Mouse (Mus musculus): ENCODE data around the gene Als2cr12.
A peak's percentile ranks its signal among the peaks of the same experiment; 100 is the strongest.
"Not testable (repeated sequence)": the region's sequence is repeated elsewhere in the genome, so short reads cannot be mapped to it uniquely, and the experiment has no call there.

Gene Als2cr12

DNA sequence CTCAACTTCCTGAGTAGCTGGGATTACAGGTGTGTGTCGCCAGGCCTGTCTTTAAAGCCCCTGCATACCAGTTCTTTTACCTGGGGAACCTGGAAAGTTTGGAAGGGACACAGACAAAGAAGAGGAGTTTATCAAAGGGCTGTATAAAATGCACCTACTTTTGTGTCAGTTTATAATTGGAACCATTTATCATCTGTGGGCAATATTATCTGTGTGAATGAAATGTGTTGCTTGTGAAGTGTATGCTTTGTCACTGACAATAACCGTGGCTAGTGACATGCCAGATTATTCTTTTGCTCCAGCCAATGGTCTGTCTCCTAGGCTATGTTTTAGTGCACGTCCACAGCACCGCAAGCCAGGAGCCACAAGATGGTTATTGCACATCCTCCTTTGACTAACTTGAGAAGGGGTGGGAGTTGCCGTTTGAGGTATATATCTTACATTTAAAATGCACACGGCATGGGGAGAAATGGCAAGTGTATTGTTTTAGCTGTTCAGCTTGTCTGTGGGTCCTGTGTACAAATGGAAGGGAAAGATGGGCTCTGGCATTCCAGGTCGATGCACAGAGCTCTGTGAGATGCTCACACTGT is 23.7 kb upstream of the Als2cr12 start:
- DNase-seq (ENCODE audit: low read depth, low spot score), result no peak

- DNase-seq (ENCODE audit: low read depth, low spot score), result no peak
Measured at GRCm38 (mm10) chr1:58717589-58718270, 21.9 kb upstream of the Als2cr12 start.

GRCm38 (mm10) chr1:58716883-58717220 is 21.1 kb upstream of the Als2cr12 start:
- DNase-seq (ENCODE audit: low read depth, low spot score), result no peak

GRCm38 (mm10) chr1:58716162-58716882 is 20.5 kb upstream of the Als2cr12 start:
- DNase-seq (ENCODE audit: low read depth, low spot score), result no peak

DNA sequence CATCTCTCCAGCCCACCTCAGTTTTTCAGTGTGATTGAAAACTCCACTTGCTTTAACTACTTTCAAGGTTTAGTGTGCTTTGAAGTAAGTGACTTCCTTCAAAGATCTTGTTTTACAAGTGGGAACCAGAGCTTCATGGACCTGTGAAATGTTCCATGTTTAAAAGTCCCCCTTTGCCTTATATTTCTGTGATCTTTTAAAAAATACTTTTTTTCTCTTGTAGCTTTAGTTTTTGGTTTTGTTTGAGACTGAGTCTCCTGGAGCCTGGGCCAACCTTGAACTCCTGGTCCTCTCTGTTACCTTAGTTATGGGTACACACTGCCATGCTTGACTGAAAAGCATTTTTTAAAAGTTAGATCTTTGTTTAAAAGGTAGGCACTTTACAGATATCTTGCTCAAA is 19.7 kb upstream of the Als2cr12 start:
- no peak for DNase-seq (ENCODE audit: low read depth, low spot score)

DNA sequence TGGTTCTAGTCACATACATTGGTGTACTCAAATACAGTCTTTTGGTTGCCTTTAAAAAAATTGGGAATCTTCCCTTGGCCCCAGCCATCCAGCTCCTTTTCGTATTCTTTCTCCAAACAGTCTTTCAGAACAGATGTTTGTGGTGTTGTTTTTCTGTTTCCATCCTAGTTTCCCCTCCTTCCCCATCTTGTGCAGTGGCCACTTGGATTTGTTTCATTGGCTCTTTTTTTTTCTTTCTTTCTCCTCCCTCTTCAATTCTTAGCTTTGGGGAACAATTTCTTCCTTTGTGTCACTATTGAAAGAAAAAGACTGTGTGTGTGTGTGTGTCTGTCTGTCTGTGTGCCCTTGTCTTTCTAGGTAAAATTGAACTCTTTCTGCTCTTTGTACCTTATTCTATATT is 18.6 kb upstream of the Als2cr12 start:
- DNase-seq (ENCODE audit: low read depth, low spot score), result no peak

GRCm38 (mm10) chr1:58713893-58714231 is 18.1 kb upstream of the Als2cr12 start:
- no peak for DNase-seq (ENCODE audit: low read depth, low spot score)

GRCm38 (mm10) chr1:58713081-58713892 is 17.5 kb upstream of the Als2cr12 start:
- DNase-seq (ENCODE audit: low read depth, low spot score), result peak; percentile 54

DNA sequence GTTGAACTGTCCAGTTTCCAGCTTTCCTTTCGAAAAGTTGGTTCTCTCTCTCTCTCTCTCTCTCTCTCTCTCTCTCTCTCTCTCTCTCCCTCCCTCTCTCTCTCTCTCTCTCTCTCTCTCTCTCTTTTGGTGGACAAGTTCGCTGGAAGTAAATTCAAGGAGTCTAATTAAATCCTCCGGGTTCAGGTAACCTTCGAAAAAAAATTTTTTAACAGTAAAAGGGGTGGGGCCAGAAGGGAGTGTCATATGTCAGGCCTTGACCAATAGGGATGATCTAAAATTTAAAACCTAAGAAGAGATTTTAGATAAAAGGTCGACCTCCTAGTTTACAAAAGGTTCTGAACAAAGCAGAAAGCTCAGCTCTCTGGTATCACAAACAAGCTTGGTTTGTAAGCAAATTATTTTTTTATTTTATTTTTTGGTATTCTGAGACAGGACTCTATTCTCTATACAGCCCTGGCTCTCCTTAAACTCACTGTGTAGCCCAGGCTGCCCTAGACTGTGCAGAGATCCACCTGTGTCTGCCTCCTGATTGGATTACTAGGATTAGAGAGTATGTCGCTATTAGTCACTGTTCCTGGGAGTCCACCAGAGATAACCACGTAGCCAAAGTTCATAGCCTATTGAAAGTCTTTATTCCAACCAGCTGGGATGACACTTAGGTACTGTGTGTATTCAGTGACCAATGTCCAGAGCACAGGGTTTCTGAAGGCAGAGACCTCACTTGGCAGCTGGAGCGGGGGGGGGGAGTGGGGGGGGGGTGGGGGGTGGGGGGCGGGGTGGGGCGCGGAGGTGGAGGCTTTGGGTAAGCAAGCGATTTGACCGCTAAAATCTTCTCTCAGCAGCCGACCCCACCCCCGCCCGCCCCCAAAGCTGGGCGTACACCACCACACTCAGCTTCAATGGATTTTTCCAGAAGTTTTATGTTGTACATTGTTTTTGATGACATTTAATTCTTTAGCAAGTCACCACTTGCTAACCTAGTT is 16.6 kb upstream of the Als2cr12 start:
- DNase-seq (ENCODE audit: low read depth, low spot score), result peak; percentile 39

DNA sequence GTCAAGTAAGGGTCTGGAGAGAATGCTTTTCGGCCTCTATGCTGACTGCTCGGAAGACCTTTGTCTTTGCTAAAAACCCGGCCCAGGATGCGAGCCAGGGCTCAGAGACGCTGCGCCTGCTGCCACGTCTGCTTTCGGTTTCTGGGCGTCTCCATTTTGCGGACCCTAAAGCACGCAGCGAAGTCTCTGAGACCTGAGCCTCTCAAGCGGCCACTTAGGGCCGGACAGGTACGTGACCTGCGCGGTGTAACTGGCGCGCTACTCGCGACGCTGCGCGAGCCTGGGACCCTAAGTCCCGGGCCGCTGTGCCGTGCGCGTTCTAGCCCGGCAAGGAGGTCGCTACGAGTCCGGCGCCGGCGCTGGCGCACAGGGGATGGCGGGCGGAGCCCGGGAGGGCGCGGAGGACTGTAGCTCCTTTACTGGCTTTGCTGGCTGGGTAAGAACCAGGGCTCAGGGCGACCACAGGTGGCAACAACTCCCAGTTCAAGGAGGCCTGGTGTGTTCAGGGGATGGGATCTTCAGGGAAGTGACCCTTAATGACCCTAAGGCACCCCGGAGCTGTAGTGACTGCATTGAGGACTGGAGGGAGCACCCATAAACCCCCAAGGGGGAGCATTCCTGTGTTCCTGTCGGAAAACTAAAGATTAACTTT is 15.7 kb upstream of the Als2cr12 start, which contains the start of gene Cflar:
Cflar (plus strand) TSS at position 144 of the 652 bp plus-strand sequence.
- DNase-seq (ENCODE audit: low read depth, low spot score), result peak; percentile 57

DNA sequence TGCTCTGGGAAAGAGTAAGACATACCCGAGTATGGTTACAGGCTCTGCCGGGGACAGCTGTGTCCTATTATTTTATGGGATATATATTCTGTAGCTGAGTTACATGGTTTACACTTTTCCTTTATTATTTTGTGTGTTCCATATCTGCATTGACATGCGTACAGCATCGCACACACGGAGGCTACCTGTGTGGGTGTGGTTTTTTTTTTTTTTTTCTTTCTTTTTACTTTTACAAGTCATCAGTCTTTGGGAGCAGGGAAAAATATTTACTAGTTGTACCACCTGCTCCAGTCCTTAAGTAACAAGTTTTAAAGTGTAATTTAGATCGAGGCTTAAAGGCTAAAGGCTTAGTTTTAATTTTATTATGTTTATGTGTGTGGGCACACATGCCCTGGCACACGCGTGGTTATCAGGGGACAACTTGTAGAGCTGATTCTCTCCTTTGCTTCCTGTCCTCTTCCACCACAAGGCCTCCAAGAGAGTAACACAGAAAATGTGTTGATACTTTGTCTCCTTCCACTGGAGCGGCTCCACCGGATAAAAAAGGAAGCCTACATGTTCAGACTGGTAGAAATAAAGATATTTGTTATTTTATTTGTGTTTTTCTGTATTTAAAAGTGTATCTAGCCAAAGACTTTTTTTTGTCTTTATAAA is 15.0 kb upstream of the Als2cr12 start:
- no peak for DNase-seq (ENCODE audit: low read depth, low spot score)

DNA sequence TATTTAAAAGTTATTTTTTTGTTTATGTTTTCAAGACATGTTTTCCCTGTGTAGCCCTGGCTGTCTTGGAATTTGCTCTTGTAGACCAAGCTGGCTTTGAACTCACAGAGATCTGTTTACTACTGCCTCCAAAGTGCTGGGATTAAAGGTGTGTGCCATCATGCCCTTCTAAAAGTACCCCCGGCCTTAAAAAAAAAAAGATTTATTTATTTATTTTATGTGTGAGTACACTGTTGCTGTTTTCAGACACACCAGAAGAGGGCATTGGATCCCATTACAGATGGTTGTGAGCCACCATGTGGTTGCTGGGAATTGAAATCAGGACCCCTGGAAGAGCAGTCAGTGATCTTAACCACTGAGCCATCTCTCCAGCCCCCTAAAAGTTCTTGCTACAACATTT is 14.3 kb upstream of the Als2cr12 start:
- DNase-seq (ENCODE audit: low read depth, low spot score), result not testable (repeated sequence)

DNA sequence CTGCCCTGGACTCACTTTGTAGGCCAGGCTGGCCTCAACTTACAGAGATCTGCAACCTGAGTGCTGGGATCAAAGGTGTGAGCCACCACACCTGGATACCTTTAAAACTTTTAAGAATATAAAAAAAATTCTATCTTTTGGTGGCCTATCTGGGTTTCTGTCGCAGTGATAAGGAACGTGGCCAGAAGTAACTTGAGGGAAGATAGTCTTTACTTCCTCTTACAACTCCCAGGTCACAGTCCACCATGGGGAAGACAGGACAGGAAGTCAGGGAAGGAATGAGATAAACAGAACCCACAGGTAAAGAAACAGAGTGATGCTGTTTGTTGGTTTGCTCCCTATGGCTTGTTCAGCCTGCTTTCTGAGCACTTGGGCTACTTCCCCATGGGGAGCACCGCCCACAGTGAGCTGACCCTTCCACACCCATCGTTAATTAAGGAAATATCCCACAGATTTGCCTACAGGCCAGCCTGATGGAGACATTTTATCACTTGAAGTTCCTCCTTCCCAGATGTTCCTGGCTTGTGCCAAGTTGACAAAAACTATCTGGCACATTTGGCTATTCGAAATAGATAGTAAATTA is 4.9 kb upstream of the Als2cr12 start:
- not testable (repeated sequence) for DNase-seq (ENCODE audit: low read depth, low spot score)

DNA sequence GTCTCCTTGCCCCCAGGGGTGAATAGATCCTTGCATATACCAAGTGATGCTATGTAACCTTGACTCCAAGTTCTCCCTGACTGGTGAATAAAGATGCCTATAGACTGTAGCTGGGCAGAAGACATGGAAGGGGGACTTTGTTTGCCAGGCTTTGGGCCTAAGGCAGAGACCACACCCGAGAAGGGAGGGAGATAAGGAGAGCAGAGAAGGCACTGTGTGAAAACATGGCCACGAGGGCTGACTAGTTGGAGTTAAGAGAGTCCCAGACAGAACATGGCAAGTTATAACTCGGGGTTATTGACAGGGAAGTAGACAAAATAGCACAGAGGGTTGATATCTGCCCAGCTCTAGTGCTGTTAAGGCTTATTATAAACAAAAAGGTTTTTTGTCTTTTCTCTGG is 4.2 kb upstream of the Als2cr12 start:
- DNase-seq (ENCODE audit: low read depth, low spot score), result no peak

DNA sequence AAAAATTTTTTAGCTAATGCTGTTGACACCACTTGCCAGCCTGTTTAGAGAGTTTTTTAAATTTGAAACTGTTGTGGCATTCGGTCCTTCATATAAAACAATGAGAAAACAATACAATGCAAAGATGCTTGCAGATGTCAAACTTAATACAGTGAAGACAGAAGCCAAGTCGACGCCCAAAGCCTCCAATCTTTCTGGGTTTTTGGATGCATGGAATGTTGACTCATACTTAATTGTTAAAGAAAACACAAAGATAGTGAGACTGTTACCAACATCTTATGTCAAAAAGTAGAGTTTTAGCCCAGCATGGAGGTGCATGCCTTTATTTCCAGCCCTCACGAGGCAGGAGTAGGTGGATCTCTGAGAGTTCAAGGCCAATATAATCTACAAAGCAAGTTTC is 3.0 kb upstream of the Als2cr12 start:
- no peak for DNase-seq (ENCODE audit: low read depth, low spot score)

- DNase-seq (ENCODE audit: low read depth, low spot score), result not testable (repeated sequence)
Measured at GRCm38 (mm10) chr1:58697607-58698006, 1.8 kb upstream of the Als2cr12 start.

GRCm38 (mm10) chr1:58693696-58694095 is 2.1 kb downstream of the Als2cr12 start:
- no peak for DNase-seq (ENCODE audit: low read depth, low spot score)

GRCm38 (mm10) chr1:58691718-58692117 is 4.1 kb downstream of the Als2cr12 start:
- DNase-seq (ENCODE audit: low read depth, low spot score), result not testable (repeated sequence)

DNA sequence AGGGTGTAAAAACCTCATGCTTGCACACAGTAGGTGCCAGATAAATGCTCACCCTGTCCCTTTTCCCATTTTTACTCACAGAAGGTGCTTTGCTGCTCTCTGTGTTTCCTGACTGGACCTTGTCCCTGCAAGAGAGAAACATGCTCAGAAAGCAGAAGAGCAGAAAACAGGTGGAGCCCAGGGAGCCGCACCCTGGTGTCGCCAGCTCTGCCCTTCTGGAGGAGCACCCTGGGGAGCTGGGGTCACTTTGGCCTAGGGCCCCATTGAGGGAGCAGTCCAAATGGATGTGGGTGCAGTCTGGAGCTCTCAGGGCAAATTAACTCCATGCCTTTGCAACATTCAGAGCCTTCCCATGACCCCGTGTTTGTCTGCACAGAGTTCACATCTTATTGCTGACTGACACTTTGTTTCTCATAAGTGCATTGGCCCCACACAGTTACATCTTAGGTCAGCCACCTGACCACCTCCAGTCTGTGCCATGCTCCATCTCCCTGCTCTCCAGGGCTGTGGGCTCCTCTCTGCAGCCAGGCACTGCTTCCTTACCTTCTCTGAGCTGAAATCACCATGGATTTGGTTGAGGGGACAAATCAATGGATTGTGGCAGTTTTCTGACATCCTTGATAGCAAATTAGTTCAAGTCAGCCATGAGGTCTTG is 4.8 kb downstream of the Als2cr12 start:
- DNase-seq (ENCODE audit: low read depth, low spot score), result not testable (repeated sequence)

Measured in embryo, embryonic 11.5 days (tissue).